Mouse (Mus musculus): ENCODE results near the gene Phka2.

The Phka2 gene

DNA sequence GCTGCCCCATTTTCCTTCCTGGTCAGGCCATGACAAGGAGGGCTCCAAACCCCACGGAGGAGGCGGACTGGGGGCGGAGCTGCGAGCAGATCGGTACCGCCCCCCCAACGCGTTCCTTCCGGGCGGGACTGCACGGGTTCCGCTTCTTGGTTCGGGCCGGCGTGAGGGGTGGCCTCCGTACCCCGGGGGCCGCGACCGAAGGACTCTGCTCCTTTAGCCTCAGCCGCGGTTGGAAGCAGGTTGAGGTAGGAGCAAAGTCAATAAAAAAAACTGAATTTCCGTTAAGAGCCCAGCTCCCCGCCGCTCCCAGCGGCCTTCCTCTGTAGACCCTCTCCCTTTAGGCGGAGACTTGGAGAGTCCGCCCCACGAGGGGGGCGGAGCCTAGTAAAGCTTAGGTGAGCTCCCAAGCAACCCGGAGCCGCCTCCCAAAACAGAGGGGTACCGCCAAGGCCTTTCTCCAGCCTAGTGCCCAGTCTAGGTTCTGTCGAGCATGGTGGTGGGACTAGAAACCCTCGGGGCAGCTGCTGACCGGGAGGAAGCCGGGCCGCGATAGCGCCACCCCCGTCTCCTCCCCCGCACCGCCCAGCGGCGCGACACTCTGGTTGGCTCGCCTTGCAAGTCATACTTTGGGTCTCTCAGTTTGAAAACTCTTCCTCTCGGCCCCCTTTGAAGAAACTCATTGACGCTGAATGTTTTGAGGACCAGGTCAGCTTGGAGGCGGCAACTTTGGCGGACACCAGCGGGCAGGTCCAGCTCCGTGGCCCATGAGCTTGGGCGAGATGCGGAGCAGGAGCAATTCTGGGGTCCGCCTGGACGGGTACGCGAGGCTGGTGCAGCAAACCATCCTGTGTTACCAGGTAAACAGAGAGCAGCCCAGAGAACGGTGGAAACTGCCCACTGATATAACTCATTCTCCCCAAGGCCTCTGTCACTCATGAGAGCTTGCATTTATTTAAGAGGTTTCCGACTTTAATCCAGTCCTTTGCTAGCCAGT lies at the start of gene Phka2:
Phka2 (plus strand) TSS at position 119 of the 994 bp plus-strand sequence.
- DNase-seq (ENCODE audit: low read depth, low spot score): peak; percentile 73

DNA sequence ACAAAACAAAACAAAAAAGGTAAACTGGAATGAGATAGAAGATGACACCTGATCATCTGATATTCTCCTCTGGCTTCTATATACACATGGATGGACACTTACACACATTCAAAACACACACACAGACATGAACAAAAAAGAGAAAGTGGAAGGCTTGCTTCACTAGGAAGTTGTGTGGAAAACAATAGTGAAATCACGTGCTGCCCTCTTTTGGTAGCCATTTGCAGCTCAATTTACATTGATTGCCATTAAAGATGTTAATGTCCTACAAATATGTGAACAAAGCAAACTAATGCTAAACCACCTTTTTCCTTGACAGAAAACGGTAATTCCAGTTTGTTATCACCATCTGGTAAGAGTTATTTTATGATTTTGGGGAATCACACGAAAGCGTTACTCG lies 46.3 kb upstream of the Phka2 start:
- no peak for DNase-seq (ENCODE audit: low read depth, low spot score)

DNA sequence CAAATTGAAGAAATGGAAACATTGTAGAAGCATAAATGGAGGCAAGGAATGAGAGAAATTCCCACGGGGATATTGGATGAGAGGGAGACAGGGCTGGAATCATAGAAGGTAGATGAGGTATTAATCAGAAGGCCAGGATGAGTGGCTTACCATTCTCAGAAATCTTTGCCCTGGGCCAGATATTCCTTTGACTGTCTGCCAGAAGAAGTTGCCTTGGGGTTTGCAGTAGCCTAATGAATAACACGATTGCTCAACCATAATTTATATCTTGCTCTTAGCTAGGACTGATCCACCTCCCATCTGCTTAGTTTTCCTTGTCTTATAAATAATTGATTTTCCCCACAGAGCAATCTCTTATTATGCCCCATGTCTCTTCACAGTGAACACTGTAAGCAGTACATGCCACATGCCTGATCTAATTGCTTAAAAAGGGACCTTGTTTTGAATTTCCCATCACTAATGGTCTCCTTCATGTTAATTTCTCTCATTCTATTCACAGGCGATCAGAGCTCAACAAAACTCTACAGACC lies 30.6 kb upstream of the Phka2 start:
- no peak for DNase-seq (ENCODE audit: low read depth, low spot score)

DNA sequence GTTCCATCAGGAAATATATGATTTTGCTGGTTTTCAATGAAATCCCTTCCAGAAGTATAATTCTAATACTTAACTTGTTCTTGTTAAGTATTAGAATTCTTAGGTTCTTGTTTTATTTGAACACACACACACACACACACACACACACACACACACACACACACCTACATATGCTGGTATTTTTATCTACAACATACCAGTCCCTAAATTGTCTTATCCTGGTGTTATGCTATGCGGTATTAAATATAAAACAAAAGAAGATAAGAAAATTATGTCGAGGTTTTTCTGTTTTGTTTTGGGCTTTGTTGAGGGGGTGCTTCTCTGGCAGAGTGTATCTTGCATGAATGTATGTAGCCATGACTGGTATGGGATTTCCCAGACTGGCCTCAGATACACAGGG lies 12.2 kb upstream of the Phka2 start:
- DNase-seq (ENCODE audit: low read depth, low spot score): no peak

DNA sequence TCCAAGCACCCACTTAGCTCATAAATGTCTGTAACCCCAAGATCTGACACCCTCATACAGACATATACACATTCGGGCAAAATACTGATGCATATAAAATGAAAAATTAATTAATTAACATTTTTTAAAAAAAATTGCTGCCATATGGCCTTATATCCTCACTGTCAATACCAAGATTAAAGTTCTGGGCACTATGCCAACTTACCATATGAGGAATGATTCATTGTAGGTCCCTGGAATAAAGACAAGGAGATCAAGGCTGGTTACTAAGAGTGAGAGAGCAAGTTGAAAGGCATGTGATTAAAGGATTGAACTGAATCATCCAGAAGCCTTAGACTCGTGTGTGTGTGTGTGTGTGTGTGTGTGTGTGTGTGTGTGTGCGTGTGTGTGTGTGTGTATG lies 7.6 kb upstream of the Phka2 start:
- no peak for DNase-seq (ENCODE audit: low read depth, low spot score)

DNA sequence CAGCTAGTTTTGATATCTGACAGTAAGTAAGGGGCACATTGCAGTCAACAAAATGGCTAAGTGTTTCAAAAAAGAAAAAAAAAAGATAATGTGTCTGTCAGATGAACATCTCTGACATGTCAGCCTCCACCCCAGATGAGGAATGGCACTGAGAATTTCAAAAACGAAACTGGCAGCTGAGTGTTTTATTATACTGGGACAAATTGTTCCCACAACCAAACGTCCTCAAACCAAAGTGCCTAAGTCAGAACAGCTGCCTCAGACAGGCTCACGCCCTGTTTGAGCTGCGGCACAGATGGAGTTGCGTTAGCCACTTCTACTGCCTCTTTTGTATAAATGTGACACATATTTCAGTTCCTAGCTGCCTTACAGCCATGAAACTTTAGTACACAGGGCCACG lies 7.0 kb upstream of the Phka2 start:
- DNase-seq (ENCODE audit: low read depth, low spot score): no peak

GRCm38 (mm10) chrX:160496473-160496872 lies 5.5 kb upstream of the Phka2 start:
- DNase-seq (ENCODE audit: low read depth, low spot score): no peak

DNA sequence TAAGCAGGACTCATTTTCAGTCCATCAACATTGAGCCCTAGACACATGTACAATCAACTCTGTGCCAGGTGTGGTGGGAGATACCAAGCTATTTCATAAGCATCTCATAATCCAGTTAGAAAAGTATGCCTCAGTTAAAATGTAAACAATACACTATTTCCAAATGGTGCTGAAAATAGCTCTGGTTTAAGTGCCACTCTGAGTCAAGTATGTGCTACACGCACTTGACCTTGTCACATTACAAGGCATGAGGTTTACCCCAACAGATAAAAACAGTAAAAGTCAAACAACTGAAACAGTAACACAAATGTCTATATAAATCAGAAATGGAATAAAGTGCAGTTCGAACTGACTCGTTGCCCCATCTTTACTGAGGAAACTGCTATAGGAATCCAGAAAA lies 871 bp upstream of the Phka2 start:
- no peak for DNase-seq (ENCODE audit: low read depth, low spot score)

GRCm38 (mm10) chrX:160501687-160502047 lies 299 bp upstream of the Phka2 start:
- no peak for DNase-seq (ENCODE audit: low read depth, low spot score)

GRCm38 (mm10) chrX:160509046-160509445 lies 7.1 kb downstream of the Phka2 start:
- DNase-seq (ENCODE audit: low read depth, low spot score): no peak

DNA sequence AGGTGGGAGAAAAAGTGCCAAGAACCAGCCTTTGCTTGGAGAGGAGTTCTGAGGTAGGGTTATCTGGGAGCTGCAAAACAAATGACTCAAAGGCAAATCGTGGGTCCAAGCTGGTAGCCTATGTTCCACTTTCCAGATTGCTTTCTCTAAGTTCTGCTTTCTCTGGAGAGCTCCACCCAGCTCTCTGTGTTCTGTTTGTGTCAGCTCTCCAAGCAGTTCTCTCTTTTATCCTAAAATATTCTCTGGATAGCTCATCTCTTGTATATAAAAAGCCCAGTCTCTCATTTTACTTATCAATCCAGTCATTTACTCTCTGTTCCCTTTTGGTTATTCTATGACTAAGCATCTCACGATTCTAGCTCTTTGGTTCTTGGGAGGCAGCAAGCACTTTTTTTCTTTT lies 8.2 kb downstream of the Phka2 start:
- no peak for DNase-seq (ENCODE audit: low read depth, low spot score)

GRCm38 (mm10) chrX:160516027-160516426 lies 14.1 kb downstream of the Phka2 start:
- DNase-seq (ENCODE audit: low read depth, low spot score): no peak

GRCm38 (mm10) chrX:160542772-160543171 lies 40.8 kb downstream of the Phka2 start:
- DNase-seq (ENCODE audit: low read depth, low spot score): no peak

DNA sequence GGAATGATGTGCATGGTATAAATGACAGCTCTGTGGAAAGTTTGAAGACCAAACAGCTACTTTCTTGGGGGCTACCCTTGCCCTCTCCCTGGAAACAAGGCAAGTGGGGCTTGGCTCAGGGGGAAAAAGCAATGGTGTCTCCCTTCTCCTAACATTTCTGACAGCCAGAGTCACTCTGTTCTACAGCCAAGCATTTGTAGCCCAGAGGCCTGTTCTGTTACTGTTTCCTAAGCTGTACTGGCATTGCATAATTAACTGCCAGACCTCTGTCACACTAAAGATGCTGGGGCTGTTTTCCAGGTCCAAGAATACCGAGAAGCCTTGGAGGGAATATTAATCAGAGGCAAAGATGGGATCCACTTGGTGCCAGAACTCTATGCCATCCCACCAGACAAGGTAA lies 46.9 kb downstream of the Phka2 start:
- DNase-seq (ENCODE audit: low read depth, low spot score): no peak

GRCm38 (mm10) chrX:160552066-160552465 lies 50.1 kb downstream of the Phka2 start:
- DNase-seq (ENCODE audit: low read depth, low spot score): no peak

DNA sequence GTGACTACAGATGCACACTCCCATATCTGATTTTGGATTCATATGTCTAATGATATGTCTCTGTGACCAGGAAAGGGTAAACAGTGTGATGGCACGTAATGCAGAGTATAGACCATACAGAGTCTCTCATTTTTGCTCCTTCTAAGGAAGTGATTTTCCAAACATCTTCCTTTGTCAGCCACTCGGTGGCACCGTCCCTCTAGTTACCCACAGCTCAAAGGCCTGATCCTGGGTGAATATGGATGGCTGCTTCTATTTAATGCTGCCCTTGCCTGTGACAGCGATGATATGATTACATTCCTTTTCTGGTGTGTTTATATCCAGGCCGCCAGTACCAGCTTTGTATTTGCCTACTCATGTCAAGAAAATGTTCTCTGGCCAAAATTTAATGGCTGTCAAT lies 81.6 kb downstream of the Phka2 start:
- DNase-seq (ENCODE audit: low read depth, low spot score): no peak

GRCm38 (mm10) chrX:160584148-160584838 lies 82.3 kb downstream of the Phka2 start:
- no peak for DNase-seq (ENCODE audit: low read depth, low spot score)

DNA sequence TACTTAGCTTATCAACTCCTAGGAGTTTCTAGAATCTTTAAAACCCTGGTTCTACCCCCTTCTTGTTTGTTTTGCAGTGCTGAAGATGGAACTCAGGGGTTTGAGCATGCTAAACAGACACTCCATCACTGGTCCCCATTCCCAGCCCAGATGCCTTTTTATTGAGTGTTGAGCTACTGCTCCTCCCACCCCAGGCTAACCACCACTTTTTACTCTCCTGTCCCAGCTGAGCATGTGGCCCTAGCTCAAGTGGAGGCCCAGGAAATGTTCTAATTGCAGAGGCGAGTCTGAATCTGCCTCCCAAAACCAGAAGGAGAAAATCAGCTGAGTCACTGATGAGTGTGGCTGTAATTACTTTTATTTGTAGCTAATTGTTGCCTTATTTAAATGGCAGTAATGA lies 83.1 kb downstream of the Phka2 start:
- DNase-seq (ENCODE audit: low read depth, low spot score): no peak

DNA sequence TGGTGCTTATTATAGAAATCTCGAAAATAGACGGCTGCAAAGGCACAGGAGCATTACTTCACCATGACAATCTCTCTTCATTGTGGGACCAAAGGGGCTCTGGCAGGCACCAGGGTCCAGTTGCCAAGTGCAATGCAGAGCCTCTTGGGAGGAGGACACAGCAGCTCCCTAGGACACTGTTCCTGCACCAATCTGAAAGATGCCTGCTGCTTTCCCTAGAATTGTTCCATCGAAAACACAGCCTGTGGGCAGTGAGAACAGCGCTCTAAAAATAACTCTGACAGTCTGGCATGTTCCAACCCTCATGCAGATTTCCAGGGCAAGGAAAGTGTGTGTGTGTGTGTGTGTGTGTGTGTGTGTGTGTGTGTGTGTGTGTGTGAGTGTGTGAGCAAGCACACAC lies 86.6 kb downstream of the Phka2 start:
- no peak for DNase-seq (ENCODE audit: low read depth, low spot score)

DNA sequence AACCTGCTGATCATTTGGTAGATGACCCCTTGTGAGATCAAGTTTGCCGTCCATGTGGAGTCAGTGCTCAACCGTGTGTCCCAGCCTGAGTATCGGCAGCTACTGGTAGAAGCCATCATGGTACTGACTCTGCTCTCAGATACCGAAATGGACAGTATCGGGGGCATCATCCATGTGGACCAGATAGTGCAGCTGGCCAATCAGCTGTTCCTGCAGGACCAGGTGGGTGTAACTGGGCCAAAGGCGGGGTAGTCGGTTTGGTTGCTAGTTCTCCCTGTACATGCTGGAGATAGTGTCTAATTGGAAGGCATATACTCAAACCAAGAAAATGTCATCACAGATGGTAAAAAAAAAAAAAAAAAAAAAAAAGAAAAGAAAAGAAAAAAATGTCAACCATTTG lies 88.2 kb downstream of the Phka2 start:
- DNase-seq (ENCODE audit: low read depth, low spot score): no peak

GRCm38 (mm10) chrX:160592933-160593332 lies 91.0 kb downstream of the Phka2 start:
- DNase-seq (ENCODE audit: low read depth, low spot score): no peak

DNA sequence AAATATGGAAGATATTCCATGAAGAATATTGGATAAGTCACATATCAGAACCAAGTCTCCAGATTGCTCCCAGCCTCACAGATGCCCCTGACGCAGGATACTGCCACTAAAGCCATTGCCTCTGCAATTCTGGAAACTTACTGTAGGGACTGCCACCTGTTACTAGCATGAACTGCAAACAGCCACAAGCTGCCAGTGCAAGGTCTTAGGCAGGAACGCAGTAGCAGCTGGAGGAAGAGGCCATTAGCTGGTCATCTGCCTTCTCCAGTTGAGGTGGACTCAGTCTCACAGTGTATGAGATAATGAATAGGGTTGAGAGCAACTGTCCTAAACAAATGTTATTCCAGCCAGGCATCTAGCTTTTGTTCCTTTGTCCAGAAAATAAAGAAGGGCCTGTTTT lies 96.1 kb downstream of the Phka2 start:
- DNase-seq (ENCODE audit: low read depth, low spot score): no peak
